Mouse (Mus musculus) hindbrain, embryonic 14.5 days (tissue): Measurements from ENCODE around the gene Arid3c. TPM values are rescaled to one million over a fixed set of nuclear protein-coding genes. Genes with fewer than 3 reads are reported as not detected.

Source experiments
- ATAC-seq: fragments of 200-750 bp; cut with Nextera tagmentation; 2 replicates; pipeline ENCODE4 v1.8.0; 2017; ENCODE audit warnings: moderate number of reproducible peaks, mild to moderate bottlenecking, moderate TSS enrichment, moderate library complexity; ENCODE audit not compliant: low FRiP score
- DNase-seq: peaks from one replicate; pipeline ENCODE4 v3.0.0-alpha.2; 2015; ENCODE audit warnings: low spot score
- H3K27ac ChIP-seq: fragments of 300-500 bp; sonication (generic); 2 replicates; pipeline ENCODE4 v1.5.1; 2014; ENCODE audit warnings: mild to moderate bottlenecking, moderate library complexity
- H3K27me3 ChIP-seq: fragments of 300-500 bp; sonication (generic); 2 replicates; pipeline ENCODE4 v1.6.1; 2014; ENCODE audit warnings: mild to moderate bottlenecking, low read length, mixed read lengths; ENCODE audit not compliant: control insufficient read depth, insufficient read depth
- H3K36me3 ChIP-seq: fragments of 300-500 bp; sonication (generic); replicated peaks from 2 replicates; pipeline ENCODE4 v1.6.1; 2014; ENCODE audit not compliant: control insufficient read depth, insufficient read depth
- H3K4me1 ChIP-seq: fragments of 300-500 bp; sonication (generic); replicated peaks from 2 replicates; pipeline ENCODE4 v1.6.1; 2014; ENCODE audit warnings: antibody characterized with exemption, low read length, mixed read lengths; ENCODE audit not compliant: control insufficient read depth, insufficient read depth
- H3K4me2 ChIP-seq: fragments of 300-500 bp; sonication (generic); replicated peaks from 2 replicates; pipeline ENCODE4 v1.6.1; 2014; ENCODE audit warnings: mild to moderate bottlenecking, moderate library complexity
- H3K4me3 ChIP-seq: fragments of 300-500 bp; sonication (generic); replicated peaks from 2 replicates; pipeline ENCODE4 v1.5.1; 2014; ENCODE audit warnings: mild to moderate bottlenecking, low read length
- H3K9ac ChIP-seq: fragments of 300-500 bp; sonication (generic); 2 replicates; pipeline ENCODE4 v1.6.1; 2014
- H3K9me3 ChIP-seq: fragments of 300-500 bp; sonication (generic); 2 replicates; pipeline ENCODE4 v1.6.1; 2016; ENCODE audit warnings: low read length; ENCODE audit not compliant: control insufficient read depth
- WGBS: fragments of 180-500 bp; shearing (Covaris S2); extraction: QIAGEN DNeasy Blood & Tissue Kit; methylation state at CpG from one replicate; pipeline ENCODE4 v1.1.7; 2014; 5-methylcytosine and 5-hydroxymethylcytosine counted together
- polyA plus RNA-seq: library from polyadenylated mRNA; unstranded; fragments of >200 nt; fragmentation: Nextera tagmentation; extraction: Ambion mirVana; gene quantifications from 2 replicates; pipeline ENCODE4 v1.2.1, GENCODE M21; 2014

Arid3c gene
- polyA plus RNA-seq, 1 experiment from 2014 or later = 1.5 TPM

DNA sequence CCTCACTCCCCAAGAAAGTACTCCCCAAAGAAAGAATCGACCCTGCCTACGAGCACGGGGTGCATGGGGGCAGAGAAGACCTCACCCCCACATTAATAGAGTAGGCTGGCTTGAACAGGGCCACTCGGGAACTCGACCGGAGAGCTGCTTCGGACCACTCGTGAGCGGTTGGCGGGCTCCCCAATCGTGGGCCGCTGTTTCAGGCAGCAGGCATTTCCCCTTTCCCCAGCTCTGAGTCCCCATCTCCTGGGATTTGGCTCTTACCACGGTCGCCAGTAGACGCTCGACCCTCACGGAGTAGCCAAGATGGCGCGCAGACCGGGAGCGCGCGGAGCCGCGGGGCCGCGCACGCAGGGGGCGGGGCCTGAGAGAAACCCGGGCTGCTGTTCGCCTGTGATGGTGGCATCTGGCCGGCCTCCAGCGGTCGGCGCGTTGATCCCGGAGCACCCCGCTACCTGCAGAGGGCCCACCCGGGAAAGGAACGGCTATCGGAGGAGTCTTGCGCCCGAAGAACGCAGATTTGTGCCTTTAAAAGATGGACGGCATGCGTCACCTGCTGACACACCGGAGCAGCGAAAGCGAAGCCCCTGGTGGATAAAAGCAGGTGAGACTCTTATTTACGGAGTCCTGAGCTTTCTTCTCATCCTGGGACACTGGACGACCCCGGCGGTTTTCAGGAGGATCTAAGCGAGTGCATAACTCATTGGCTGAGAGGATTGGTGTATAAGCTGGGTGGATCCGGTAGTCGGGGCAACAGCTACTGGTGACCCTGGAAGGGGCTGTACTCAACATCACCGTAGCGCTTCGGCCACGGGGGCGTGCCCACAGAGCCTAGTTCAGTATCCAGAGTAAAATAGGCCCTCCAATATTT lies 17.5 kb downstream of the Arid3c start, which contains the start of gene Rpp25l:
Gene Rpp25l, minus strand, starts transcription at position 338 of the 871 bp plus-strand sequence.
- Histone ChIP-seq H3K36me3 (peaks cover 33% of the 10 kb centered on the region), H3K4me2 (peak within 1 kb of the TSS; percentile 81), H3K27ac (peak within 1 kb of the TSS; percentile 77), H3K9ac (peak within 1 kb of the TSS; percentile 93), H3K4me3 (peak within 1 kb of the TSS; percentile 79), H3K9me3 (no peaks in the 10 kb centered on the region), H3K27me3 (no peaks in the 10 kb centered on the region), H3K4me1 (peaks cover 26% of the 10 kb centered on the region)
- ATAC-seq (peak; percentile 77), DNase-seq (peak; percentile 88)
- under 1% methylated on average over 61 of the region's 61 CpGs for WGBS

DNA sequence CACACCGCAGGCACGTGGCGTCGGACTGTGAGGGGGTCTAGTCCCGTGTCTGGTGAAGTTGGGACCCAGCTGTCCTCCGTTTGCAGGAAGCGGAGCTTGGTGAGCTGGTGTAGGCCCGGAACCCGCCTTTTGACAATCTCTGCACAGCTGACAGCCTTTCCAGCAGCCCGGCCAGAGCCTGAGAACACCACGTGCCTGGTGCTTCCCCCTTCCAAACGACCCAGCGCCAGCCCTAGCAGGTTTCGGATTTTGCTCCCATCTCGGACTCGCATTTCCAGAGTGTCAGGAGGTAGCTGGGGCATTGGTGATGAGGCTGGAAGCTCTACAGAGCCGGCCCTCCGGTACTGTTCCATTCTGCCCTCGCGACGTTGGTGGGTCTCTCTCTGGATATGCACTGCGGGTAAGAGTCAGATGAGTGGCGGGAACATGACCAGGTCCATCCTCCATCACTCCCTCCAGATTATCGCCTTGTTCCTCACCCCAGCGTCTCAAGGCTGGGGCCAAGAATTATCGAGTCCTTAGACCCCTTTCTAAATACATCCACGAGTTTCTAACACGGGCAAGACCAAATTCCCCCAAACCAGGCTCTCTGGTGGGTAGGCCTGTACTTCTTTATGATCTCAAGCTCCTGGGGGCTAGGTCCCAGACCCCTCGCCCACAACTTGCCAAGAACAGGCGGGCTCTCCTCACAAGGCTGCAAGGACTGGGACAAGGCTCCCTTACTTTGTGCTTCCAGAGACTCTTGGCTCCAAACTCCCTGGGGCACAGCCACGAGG lies 18.3 kb downstream of the Arid3c start:
- no peak for DNase-seq
- peak overlapping the region; percentile 77 for H3K27ac ChIP-seq
- WGBS = 41% methylated on average over 31 of the region's 31 CpGs

DNA sequence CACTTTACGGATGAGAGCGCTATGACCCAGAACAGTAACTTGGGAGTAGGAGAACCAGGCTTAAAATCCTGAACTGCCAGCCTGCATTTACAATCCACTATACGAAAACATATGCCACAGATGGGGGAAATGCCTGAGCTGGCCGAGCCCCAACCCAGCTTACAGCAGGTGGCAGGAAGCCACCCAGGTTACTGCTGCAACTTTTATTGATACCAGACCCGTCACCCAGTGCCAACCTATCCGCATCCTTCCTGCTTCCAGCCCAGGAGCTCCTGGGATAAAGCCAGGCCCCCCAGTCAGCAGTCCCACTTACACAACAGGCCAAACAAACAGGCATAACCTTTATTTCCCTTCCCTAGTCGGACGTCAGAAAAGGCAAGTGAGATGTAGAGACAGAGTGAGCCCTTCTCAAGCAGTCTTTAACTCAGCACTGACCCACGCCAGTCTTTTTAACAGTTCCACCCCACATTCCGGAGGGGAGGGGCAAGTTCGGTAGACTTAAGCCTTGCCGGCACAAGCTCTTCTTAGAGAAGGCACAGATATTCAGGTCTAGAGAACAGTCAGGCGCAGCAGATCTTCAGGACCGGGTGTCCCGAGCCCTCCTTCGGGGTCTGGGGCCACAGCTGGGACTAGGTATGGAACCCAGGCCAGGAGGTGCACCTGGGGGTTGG lies 19.1 kb downstream of the Arid3c start:
- Histone ChIP-seq H3K4me2 (peak overlapping the region; percentile 81), H3K27ac (no peak overlapping the region), H3K4me3 (peak overlapping the region; percentile 79), H3K36me3 (peaks cover 18% of the 10 kb centered on the region; the same call in 1 of the 2 replicates), H3K9me3 (no peaks in the 10 kb centered on the region), H3K4me1 (peaks cover 40% of the 10 kb centered on the region), H3K27me3 (no peaks in the 10 kb centered on the region), H3K9ac (peak overlapping the region; percentile 93)
- no peak for ATAC-seq
- DNase-seq = no peak
- 78% methylated on average over 16 of the region's 16 CpGs for WGBS

More for the DNA sequence above, 18.3 kb downstream of the Arid3c start:
- peaks cover 33% of the 10 kb centered on the region for H3K4me1 ChIP-seq
- peak overlapping the region; percentile 81 for H3K4me2 ChIP-seq
- H3K9ac ChIP-seq = peak overlapping the region; percentile 93
- H3K9me3 ChIP-seq = no peaks in the 10 kb centered on the region
- peak overlapping the region; percentile 79 for H3K4me3 ChIP-seq
- peaks cover 26% of the 10 kb centered on the region for H3K36me3 ChIP-seq
- ATAC-seq = peak; percentile 5; the same call in 1 of the 2 replicates
- H3K27me3 ChIP-seq = no peaks in the 10 kb centered on the region

DNA sequence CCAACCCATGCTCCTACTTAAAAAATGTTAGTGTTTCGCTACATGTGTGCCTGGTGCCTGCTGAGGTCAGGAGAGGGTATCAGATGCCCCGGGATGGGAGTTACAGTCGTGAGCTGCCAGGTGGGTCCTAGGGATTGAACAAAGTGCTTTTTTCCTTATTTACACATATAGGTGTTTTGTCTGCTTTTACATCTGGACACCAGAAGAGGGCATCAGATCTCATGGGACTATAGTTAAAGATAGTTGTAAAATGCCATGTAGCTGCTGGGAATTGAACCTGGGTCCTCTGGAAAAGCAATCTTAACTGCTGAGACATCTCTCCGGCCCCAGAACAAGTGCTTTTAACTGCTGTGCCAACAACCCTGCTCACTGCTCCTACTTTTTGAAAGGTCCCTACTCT lies 20.7 kb downstream of the Arid3c start:
- Histone ChIP-seq H3K4me1 (peaks cover 51% of the 10 kb centered on the region), H3K27me3 (no peaks in the 10 kb centered on the region), H3K9me3 (no peaks in the 10 kb centered on the region), H3K4me2 (no peak overlapping the region), H3K9ac (no peak overlapping the region), H3K4me3 (no peak overlapping the region), H3K36me3 (0 out of 2 replicates have a peak, but pooled peaks cover 8% of the 10 kb centered on the region), H3K27ac (no peak overlapping the region)
- no peak for ATAC-seq
- 72% methylated on average over 4 of the region's 4 CpGs for WGBS
- DNase-seq = no peak

DNA sequence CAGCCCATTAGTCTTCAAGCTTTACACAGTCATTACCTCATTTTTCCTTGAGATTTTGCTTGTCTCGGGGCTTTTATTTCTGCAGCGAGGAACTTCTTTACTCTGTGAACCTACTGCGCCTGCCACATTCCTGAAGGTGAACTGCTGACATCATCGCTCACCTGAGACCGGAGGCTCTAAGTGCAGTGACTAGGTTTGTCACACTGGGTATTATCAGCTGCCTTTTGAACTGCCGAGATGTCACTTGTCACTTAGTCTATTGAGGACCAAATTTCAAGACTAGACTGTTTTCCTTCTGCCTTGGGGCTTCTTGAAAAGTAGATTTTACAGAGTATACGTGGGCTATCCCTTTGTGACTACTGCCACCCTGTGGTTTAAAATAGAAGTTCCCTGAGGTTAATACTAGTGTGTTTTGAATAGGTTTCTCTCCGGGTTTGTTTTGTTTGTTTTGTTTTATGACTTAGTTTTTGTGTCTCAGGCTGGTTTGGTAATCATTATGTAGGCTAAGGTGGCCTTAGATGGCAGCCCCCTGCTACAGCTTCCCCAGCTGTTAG lies 22.7 kb downstream of the Arid3c start:
- H3K4me1 ChIP-seq = peaks cover 41% of the 10 kb centered on the region
- no peaks in the 10 kb centered on the region for H3K36me3 ChIP-seq
- H3K27me3 ChIP-seq = no peaks in the 10 kb centered on the region
- peak; percentile 15; the same call in 1 of the 2 replicates for ATAC-seq
- no peaks in the 10 kb centered on the region for H3K9me3 ChIP-seq
- no peak overlapping the region for H3K4me3 ChIP-seq
- no peak overlapping the region for H3K4me2 ChIP-seq
- 42% methylated on average over 8 of the region's 8 CpGs for WGBS
- no peak overlapping the region for H3K9ac ChIP-seq
- H3K27ac ChIP-seq = no peak overlapping the region
- peak; percentile 90 for DNase-seq

DNA sequence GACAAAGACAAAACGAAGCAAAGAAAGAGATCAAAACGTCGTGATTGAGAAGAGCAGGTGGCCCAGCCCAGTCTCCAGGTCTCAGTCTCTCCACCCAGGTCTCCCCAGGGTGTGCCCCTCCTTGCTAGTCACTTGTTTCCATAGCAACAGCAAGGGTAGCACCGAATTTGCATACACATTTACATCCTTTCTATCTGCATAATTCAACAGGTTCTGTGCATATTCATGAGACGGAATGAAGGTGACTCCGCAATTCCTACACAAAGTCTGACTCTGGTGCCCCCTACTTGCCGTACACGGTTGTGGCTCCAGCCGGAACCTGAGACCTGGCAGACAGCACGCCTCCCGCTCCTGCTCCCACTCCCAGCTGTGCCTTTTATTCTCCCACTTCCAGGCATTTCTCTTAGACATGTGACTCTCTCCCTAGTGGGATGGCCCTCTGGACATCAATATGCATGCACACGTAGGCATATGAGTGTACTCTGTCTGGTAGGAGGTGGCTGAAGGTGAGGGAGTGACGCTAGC lies 23.9 kb downstream of the Arid3c start:
- WGBS = under 1% methylated on average over 13 of the region's 13 CpGs
- no peaks in the 10 kb centered on the region for H3K36me3 ChIP-seq

DNA sequence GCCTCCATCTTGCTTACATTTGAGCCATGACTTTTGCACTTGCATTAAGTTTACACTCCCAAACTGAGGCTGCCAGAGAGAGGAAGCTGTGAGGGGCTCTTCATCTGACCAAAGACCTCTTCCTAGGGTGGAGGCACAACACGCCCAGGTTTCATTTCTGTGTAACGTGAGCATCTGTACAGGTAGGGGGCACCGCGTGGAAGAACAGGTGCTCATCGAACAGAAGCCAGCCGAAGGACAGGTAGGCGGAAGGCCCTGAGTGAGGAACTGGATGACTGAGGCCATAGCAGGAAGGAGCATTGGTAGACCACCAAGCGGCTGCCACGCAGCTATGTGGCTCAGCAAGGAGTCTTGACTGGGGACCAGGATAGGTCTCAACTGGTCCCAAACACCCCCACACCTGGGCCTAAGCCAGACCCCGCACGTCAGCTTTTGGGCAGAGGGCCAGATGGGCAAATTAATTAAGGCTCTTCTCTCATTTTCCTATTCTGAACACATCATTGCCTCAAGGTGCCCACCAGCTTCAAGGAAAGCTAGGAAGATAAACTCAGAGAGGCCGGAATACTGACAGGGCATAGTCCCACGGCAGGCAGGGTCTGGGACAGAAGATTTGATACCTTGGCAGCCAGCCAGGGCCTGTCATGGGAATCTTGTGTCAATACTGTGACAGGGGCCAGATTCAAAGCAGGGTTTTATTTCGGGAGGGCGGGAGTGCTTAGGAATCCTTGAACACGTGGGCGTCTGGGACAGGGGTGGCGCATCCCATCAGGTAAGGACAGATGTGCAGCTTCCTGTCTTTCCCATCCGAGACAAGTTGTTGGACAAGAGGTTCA lies 24.8 kb downstream of the Arid3c start:
- Histone ChIP-seq H3K27me3 (no peaks in the 10 kb centered on the region), H3K4me1 (peaks cover 24% of the 10 kb centered on the region), H3K9me3 (no peaks in the 10 kb centered on the region), H3K4me3 (no peak overlapping the region), H3K27ac (peak overlapping the region; percentile 32; the same call in 1 of the 2 replicates), H3K9ac (0 out of 2 replicates have a peak overlapping the region, but pooled peaks have one; percentile 13), H3K36me3 (no peaks in the 10 kb centered on the region), H3K4me2 (peak overlapping the region; percentile 31)
- 50% methylated on average over 19 of the region's 19 CpGs for WGBS
- ATAC-seq (no peak), DNase-seq (no peak)

More for the DNA sequence above, 23.9 kb downstream of the Arid3c start:
- Histone ChIP-seq H3K9ac (peak overlapping the region; percentile 22; the same call in 1 of the 2 replicates), H3K4me2 (peak overlapping the region; percentile 31), H3K27me3 (no peaks in the 10 kb centered on the region), H3K4me1 (peaks cover 33% of the 10 kb centered on the region), H3K9me3 (no peaks in the 10 kb centered on the region), H3K4me3 (no peak overlapping the region), H3K27ac (peak overlapping the region; percentile 32)
- ATAC-seq (peak; percentile 81), DNase-seq (peak; percentile 84)

DNA sequence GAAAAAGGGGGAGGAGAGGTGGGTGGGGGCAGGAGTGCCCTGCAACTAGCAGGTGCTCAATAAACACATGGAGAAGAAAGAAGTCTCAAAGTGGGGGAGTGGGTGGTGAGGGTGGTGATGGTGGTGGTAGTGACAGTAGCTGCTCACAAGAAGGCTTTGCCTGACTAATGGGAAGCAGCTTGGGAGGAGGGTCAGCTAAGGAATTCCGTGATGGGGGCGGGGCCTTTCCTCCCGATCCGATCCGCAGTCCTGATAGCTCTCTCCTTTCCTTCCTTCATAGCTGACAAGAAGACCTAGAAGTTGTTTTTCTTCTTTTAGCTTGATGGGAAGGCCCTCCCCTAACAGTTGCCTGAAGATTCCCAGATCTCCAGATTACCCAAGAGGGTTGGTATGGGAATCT lies 26.3 kb downstream of the Arid3c start:
- DNase-seq (no peak), ATAC-seq (no peak)
- 6% methylated on average over 5 of the region's 5 CpGs for WGBS
- Histone ChIP-seq H3K36me3 (no peaks in the 10 kb centered on the region), H3K9ac (no peak overlapping the region), H3K4me3 (no peak overlapping the region), H3K4me2 (no peak overlapping the region), H3K9me3 (no peaks in the 10 kb centered on the region), H3K27ac (no peak overlapping the region), H3K4me1 (peaks cover 24% of the 10 kb centered on the region), H3K27me3 (no peaks in the 10 kb centered on the region)
